Mouse (Mus musculus) cerebellum, adult 2 months (tissue): ENCODE measurements around the gene Ift43.

Experiments used
- CTCF ChIP-seq: fragments of 200-500 bp; IDR thresholded peaks from 2 replicates; pipeline ENCODE4 v1.5.1; 2011; ENCODE audit warnings: low read depth, mild to moderate bottlenecking, control low read depth, low read length, moderate library complexity, borderline replicate concordance; ENCODE audit not compliant: insufficient read depth
- POLR2A ChIP-seq: fragments of 200-500 bp; IDR thresholded peaks from 2 replicates; pipeline ENCODE4 v1.6.1; 2011; ENCODE audit warnings: low read length, control low read depth, borderline replicate concordance; ENCODE audit not compliant: insufficient read depth

GRCm38 (mm10) chr12:86181320-86181751 is 99.0 kb downstream of the Ift43 start:
- TF ChIP-seq POLR2A = no peak
- no peak for TF ChIP-seq CTCF
